Mouse (Mus musculus) kidney, adult 2 months (tissue): Measurements from ENCODE around the gene BC030867.

Source experiments
- CTCF ChIP-seq: fragments of 200-500 bp; conservative IDR thresholded peaks from 2 replicates; pipeline ENCODE4 v1.5.1; 2011; ENCODE audit warnings: low read depth, mild to moderate bottlenecking, control low read depth, low read length, moderate library complexity, mixed read lengths; ENCODE audit not compliant: insufficient read depth, insufficient read length
- POLR2A ChIP-seq: fragments of 200-500 bp; IDR thresholded peaks from one replicate; pipeline ENCODE4 v1.6.1; 2011; ENCODE audit warnings: low read depth, low read length, control low read depth

- TF ChIP-seq CTCF, result no peak
- TF ChIP-seq POLR2A, result no peak
These were observed 63.9 kb downstream of the BC030867 start for GRCm38 (mm10) chr11:102312586-102312985.
